Mouse (Mus musculus) lung, embryonic 15.5 days (tissue): ENCODE data around the gene Tsacc. TPM values are rescaled to one million over a fixed set of nuclear protein-coding genes. Genes with fewer than 3 reads are reported as not detected.

Experiments used
- ATAC-seq: fragments of 200-750 bp; cut with Nextera tagmentation; 2 replicates; pipeline ENCODE4 v1.8.0; 2017; ENCODE audit warnings: moderate number of reproducible peaks, borderline replicate concordance; ENCODE audit not compliant: low FRiP score, low TSS enrichment; ENCODE audit errors: extremely low read depth
- H3K27ac ChIP-seq: fragments of 300-500 bp; sonication (generic); 2 replicates; pipeline ENCODE4 v1.5.1; 2015; ENCODE audit warnings: moderate library complexity, mild to moderate bottlenecking, inconsistent platforms
- H3K27me3 ChIP-seq: fragments of 300-500 bp; sonication (generic); 2 replicates; pipeline ENCODE4 v1.6.1; 2015; ENCODE audit warnings: inconsistent platforms
- H3K36me3 ChIP-seq: fragments of 300-500 bp; sonication (generic); 2 replicates; pipeline ENCODE4 v1.6.1; 2015; ENCODE audit warnings: inconsistent platforms
- H3K4me1 ChIP-seq: fragments of 300-500 bp; sonication (generic); 2 replicates; pipeline ENCODE4 v1.6.1; 2015; ENCODE audit warnings: inconsistent platforms
- H3K4me2 ChIP-seq: fragments of 300-500 bp; sonication (generic); 2 replicates; pipeline ENCODE4 v1.6.1; 2015; ENCODE audit warnings: inconsistent platforms, mild to moderate bottlenecking, moderate library complexity
- H3K4me3 ChIP-seq: fragments of 300-500 bp; sonication (generic); 2 replicates; pipeline ENCODE4 v1.5.1; 2015; ENCODE audit warnings: mild to moderate bottlenecking, inconsistent platforms
- H3K9ac ChIP-seq: fragments of 300-500 bp; sonication (generic); 2 replicates; pipeline ENCODE4 v1.6.1; 2015; ENCODE audit warnings: inconsistent platforms
- H3K9me3 ChIP-seq: fragments of 300-500 bp; sonication (generic); 2 replicates; pipeline ENCODE4 v1.6.1; 2016; ENCODE audit warnings: inconsistent platforms
- WGBS: fragments of 180-500 bp; shearing (Covaris S2); methylation state at CpG from one replicate; pipeline ENCODE4 v1.1.7; 2015; 5-methylcytosine and 5-hydroxymethylcytosine counted together
- polyA plus RNA-seq: library from polyadenylated mRNA; unstranded; fragments of >200 nt; fragmentation: Nextera tagmentation; extraction: Ambion mirVana; gene quantifications from 2 replicates; pipeline ENCODE4 v1.2.1, GENCODE M21; 2015

Tsacc gene
- 10.0 and 12.2 TPM in 2 replicates for polyA plus RNA-seq

DNA sequence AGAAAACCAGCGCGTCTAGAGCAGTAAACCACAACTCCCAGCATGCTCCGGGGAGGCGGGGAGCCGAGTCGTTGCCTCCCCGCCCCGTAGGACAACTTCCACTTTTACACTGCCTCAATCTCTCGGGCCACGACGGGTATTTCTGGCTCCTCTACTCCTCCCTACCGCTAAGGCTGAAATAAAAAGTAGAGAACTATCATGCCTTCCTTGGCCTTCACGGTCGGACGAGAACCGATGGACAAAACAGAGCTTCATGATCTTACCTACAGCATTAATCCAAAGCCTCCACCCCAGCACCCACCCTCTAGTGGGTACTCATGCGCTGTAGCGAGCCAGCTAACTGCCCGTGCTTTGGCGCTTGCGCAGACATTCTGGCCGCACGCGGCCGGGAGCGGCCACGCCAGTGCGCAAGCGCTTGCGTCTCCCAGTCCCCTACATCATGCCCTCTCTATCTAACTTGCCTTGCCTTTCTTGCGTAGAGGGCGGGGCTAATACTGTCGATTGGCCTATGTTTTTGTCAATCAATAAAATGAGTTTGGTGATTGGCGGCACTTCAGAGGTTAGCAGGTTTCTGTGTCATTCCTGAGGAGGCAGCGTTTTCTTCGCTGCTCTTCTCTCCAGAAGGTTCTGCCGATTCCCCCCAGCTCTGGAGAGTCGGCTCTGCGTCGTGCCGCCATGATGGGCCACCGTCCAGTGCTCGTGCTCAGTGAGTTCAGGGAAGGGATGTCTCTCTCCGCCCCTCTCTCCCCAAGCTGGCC is at the start of gene Tsacc, which contains the start of gene Cct3:
Gene Tsacc, minus strand, starts transcription at position 439 of the 758 bp plus-strand sequence.
Gene Cct3, plus strand, starts transcription at position 556 of the 758 bp plus-strand sequence.
- Histone ChIP-seq H3K9ac (peak within 1 kb of the TSS; percentile 83), H3K4me1 (peaks cover 17% of the 10 kb centered on the region), H3K4me3 (peak within 1 kb of the TSS; percentile 85), H3K36me3 (peaks cover 29% of the 10 kb centered on the region), H3K4me2 (peak within 1 kb of the TSS; percentile 74), H3K27ac (peak within 1 kb of the TSS; percentile 95), H3K27me3 (no peaks in the 10 kb centered on the region), H3K9me3 (no peaks in the 10 kb centered on the region)
- under 1% methylated on average over 44 of the region's 44 CpGs for WGBS
- ATAC-seq, result peak; percentile 99

DNA sequence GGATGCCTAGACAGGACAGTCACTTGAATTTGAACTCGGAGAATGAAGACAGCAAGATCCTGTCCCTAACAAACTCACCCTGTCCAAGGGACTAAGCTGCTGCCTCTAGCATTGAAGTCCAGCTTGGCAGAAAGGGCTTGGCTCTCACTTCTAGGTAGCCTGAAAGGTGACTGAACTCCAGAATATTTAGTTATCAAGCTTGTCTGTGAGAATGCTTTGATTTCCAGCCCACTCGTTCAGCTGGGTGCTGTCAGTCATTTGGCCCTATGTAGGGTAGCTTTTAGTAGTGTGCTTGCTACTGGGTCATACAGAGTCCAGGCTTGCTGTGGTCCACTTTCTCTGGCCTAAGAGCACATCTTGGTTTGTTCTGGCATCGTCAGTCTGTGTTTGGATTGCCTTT is 42.2 kb upstream of the Tsacc start:
- H3K27me3 ChIP-seq, result no peaks in the 10 kb centered on the region
- H3K9ac ChIP-seq, result no peak overlapping the region
- no peak for ATAC-seq
- WGBS, result 71% methylated on average over 3 of the region's 3 CpGs
- H3K4me3 ChIP-seq, result no peak overlapping the region
- peaks cover 23% of the 10 kb centered on the region for H3K4me1 ChIP-seq
- peaks cover 28% of the 10 kb centered on the region for H3K36me3 ChIP-seq
- no peak overlapping the region for H3K4me2 ChIP-seq
- no peak overlapping the region for H3K27ac ChIP-seq
- no peaks in the 10 kb centered on the region for H3K9me3 ChIP-seq

DNA sequence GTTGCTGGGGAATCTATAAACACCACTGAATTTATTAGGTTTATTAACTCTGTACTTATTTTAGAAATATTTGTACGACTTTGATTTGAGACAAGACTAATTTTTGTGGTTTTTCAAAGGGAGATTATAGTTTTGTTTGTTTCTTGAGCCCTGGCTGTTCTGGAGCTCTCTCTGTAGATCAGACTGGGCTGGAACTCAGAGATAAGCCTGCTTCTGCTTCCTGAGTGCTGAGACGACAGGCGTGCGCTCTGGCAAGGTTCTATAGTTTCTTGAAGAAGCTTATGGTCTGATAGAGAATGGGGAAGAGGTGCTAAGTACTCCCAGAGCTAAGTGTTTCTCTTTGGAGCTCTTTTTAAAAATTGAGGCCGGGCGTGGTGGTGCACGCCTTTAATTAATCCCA is 41.5 kb upstream of the Tsacc start:
- peaks cover 22% of the 10 kb centered on the region for H3K36me3 ChIP-seq
- H3K9ac ChIP-seq, result no peak overlapping the region
- ATAC-seq, result no peak
- peaks cover 23% of the 10 kb centered on the region for H3K4me1 ChIP-seq
- H3K9me3 ChIP-seq, result no peaks in the 10 kb centered on the region
- H3K27ac ChIP-seq, result no peak overlapping the region
- H3K4me3 ChIP-seq, result no peak overlapping the region
- H3K27me3 ChIP-seq, result no peaks in the 10 kb centered on the region
- no peak overlapping the region for H3K4me2 ChIP-seq
- WGBS, result 89% methylated on average over 7 of the region's 7 CpGs

DNA sequence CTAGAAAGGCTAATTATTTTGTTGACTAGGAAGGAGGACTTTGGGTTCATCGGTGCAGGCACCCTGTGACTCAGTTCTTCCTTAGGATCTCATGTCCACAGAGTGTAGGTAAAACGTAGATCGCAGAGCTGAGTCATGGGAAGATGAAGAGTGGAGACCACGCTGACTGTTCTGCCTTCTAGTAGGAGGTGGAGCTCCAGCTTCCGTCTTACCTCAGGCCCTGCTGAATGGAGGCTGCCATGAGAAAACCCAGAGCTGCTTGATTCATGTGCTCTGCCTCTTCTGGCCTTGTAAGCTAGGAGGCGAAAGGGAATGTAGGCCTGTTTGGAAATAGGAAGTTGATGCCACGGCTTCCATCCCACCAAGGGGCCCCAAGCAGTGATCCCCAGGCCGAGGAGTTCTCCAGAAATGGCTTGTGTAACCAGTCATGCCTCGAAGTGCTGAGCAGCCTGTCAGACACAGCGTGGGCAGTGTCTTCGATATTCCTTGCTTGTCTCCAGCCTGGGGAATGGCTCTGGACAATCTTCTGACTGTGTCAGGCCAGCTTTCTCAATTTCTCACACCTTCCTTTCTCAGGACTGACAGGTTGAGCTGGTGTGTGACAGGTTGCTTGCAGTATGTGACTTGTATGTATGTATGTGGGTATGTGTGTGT is 40.7 kb upstream of the Tsacc start:
- peak overlapping the region; percentile 82 for H3K4me3 ChIP-seq
- peak overlapping the region; percentile 71; the same call in 1 of the 2 replicates for H3K4me2 ChIP-seq
- no peak for ATAC-seq
- no peaks in the 10 kb centered on the region for H3K27me3 ChIP-seq
- 70% methylated on average over 11 of the region's 11 CpGs for WGBS
- peaks cover 13% of the 10 kb centered on the region for H3K36me3 ChIP-seq
- no peaks in the 10 kb centered on the region for H3K9me3 ChIP-seq
- no peak overlapping the region for H3K27ac ChIP-seq
- peaks cover 23% of the 10 kb centered on the region for H3K4me1 ChIP-seq
- H3K9ac ChIP-seq, result no peak overlapping the region

DNA sequence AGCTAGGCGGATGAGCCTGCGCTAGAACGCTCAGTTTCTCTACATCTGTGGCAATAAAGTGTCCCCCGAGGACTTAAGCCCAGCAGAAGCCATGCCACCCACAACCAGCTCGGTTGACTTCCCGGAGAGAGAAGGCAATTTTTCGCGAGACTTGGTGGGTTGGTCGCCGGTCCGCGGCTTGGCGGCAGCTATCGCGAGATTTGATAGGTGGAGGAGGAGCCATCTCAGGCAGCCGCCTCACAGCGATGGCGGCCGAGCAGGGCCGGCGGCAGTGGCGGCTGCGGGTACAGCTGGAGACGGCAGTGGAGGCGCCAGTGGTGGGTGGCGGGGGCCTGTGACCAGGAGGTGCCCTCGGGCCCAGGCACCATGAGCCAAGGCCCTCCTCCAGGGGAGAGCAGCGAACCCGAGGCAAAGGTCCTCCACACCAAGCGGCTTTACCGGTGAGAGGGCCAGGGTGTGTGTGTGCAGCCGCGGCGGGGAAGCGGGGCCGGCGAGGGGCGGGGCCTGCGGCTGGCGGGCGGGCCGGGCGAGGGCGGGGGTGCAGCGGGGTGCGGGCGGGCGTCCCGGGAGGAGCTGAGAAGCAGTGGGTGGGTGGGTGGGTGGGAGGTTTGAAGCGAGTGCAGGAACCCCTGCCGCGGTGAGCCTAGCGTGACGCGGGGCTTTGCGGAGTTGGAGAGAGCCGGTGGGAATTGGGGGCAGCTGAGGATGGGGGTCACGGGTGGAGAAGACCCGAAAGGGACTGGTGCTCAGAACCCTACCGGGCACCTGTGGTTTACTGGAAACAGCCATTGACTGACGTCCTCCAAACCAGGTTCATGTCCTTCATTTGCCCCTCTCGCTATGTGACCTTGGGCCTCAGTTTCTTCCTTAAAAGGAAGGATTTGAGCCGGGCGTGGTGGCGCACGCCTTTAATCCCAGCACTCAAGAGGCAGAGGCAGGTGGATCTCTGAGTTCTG is 39.5 kb upstream of the Tsacc start, which contains the start of the genes Tmem79 and Smg5:
Gene Tmem79, minus strand, starts transcription at position 91 of the 956 bp plus-strand sequence.
Gene Smg5, plus strand, starts transcription at position 203 of the 956 bp plus-strand sequence.
- peak within 1 kb of the TSS; percentile 98 for H3K9ac ChIP-seq
- H3K27me3 ChIP-seq, result no peaks in the 10 kb centered on the region
- peaks cover 23% of the 10 kb centered on the region for H3K4me1 ChIP-seq
- H3K36me3 ChIP-seq, result 0 out of 2 replicates have a peak, but pooled peaks cover 2% of the 10 kb centered on the region
- ATAC-seq, result peak; percentile 93
- no peaks in the 10 kb centered on the region for H3K9me3 ChIP-seq
- H3K4me3 ChIP-seq, result peak within 1 kb of the TSS; percentile 82
- WGBS, result under 1% methylated on average over 56 of the region's 66 CpGs
- H3K4me2 ChIP-seq, result peak within 1 kb of the TSS; percentile 71
- peak within 1 kb of the TSS; percentile 94 for H3K27ac ChIP-seq

DNA sequence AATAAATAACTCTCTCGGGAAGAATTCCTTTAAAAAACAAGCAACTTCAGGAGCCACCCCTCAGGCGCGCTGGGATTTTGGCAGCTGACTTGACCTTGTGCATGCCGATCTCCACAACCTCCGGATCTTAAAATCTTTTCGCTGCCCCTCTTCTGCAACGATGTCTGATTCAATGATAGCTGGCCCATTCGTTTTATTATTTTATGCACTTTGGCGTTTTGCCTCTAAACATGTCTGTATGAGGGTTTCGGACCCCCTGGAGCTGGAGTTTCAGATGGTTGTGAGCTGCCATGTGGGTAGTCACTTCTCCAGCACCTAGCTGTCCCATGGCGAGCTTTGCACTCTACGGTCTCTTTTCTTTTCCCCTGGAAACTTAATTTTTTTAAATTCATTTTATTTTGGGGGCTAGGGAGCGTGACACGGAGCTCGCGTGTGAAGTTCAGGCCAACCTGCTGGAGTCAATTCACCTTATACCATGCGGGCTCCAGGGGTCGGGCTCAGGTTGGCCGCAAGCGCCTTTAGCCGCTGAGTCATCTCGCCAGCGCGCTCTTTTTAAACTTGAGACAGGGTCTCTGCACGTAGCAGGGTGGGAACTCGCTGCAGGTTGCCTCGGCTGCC is 38.7 kb upstream of the Tsacc start:
- Histone ChIP-seq H3K36me3 (no peaks in the 10 kb centered on the region), H3K27me3 (no peaks in the 10 kb centered on the region), H3K27ac (peak overlapping the region; percentile 94), H3K4me2 (peak overlapping the region; percentile 66), H3K4me1 (peaks cover 23% of the 10 kb centered on the region), H3K9me3 (no peaks in the 10 kb centered on the region), H3K4me3 (peak overlapping the region; percentile 82), H3K9ac (peak overlapping the region; percentile 98)
- ATAC-seq, result peak; percentile 55
- WGBS, result 1% methylated on average over 27 of the region's 27 CpGs

DNA sequence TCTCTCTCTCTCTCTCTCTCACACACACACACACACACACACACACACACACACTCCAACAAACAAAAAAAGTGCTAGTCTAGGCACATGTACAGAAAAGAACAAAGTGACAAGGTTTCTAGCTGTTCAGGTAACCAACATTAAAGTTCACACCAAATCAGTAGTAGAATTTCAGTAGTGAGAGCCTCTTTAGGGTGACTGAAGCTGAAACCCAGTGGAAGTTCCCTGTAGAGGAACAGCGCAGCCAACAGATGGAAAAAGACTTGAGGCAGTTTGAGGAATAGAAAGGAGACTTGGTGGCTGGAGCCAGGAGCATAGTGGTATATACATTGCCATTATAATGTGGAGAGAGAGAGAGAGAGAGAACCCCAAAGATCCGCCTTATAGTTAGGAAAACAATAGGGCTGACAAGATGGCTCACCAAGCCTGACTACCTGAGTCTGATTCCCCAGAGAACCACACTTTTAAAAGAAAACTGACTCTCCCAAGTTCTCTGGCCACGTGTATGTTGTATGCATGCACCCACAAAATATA is 38.2 kb upstream of the Tsacc start:
- ATAC-seq, result no peak
- WGBS, result 28% methylated on average over 3 of the region's 3 CpGs

DNA sequence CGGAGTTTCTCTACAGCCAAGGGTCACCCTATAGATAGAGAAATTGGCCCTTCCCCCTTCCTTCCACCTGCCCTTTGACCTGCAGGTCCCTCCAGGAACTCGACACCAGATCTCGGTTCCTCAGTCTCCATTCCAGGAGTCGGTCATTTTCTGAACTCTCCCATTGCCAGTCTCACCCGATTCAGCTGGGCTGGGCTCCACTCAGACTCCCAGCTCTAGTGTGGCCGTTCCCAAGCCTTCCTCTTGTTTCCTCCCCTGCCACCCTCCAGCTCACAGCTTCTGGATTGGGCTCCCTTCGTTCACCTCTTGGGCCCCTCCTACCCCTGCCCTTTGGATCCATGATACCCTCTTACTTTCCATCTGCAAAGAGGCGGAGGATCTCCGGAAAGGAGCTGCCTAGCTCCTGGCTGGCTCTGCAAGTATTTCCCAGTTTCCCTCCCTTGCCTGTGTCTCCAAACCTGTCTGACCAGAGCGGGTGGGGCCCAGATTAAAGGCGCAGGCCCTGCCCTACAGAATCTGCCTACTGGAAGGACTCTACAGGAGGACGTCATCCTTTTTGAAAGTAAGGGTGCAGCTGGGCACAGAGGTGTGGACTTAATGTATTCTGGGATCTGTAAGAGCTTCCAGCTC is 37.3 kb upstream of the Tsacc start:
- H3K27ac ChIP-seq, result peak overlapping the region; percentile 94
- H3K4me1 ChIP-seq, result peaks cover 23% of the 10 kb centered on the region
- 0 out of 2 replicates have a peak, but pooled peaks cover 6% of the 10 kb centered on the region for H3K36me3 ChIP-seq
- no peaks in the 10 kb centered on the region for H3K27me3 ChIP-seq
- no peaks in the 10 kb centered on the region for H3K9me3 ChIP-seq
- H3K4me2 ChIP-seq, result peak overlapping the region; percentile 66
- H3K9ac ChIP-seq, result peak overlapping the region; percentile 15; the same call in 1 of the 2 replicates
- ATAC-seq, result no peak
- 37% methylated on average over 12 of the region's 12 CpGs for WGBS
- H3K4me3 ChIP-seq, result peak overlapping the region; percentile 27

More for the DNA sequence above, 38.2 kb upstream of the Tsacc start:
- Histone ChIP-seq H3K27ac (peak overlapping the region; percentile 94), H3K4me3 (peak overlapping the region; percentile 82), H3K4me2 (peak overlapping the region; percentile 66), H3K4me1 (peaks cover 23% of the 10 kb centered on the region), H3K36me3 (no peaks in the 10 kb centered on the region), H3K9me3 (no peaks in the 10 kb centered on the region), H3K27me3 (no peaks in the 10 kb centered on the region), H3K9ac (peak overlapping the region; percentile 98)

DNA sequence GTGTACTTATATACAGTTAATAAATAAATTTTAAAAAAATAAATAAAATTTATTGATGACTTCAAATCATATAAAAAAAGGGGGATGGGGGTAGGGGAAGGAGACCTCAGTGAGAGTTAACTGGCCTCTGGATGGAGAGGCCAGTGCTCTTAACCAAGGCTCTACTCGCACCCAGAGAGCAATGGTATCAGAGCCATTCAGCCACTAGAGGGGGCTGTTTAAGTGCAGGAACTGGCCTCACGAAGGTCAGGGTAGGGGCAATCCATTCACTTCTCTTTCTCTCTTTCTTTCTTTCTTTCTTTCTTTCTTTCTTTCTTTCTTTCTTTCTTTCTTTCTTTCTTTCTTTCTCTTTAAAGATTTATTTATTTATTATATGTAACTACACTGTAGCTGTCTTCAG is 34.5 kb upstream of the Tsacc start:
- peaks cover 22% of the 10 kb centered on the region; the same call in 1 of the 2 replicates for H3K36me3 ChIP-seq
- peaks cover 6% of the 10 kb centered on the region; the same call in 1 of the 2 replicates for H3K4me1 ChIP-seq
- H3K27me3 ChIP-seq, result no peaks in the 10 kb centered on the region
- no peaks in the 10 kb centered on the region for H3K9me3 ChIP-seq
- no peak overlapping the region for H3K4me2 ChIP-seq
- no peak for ATAC-seq
- 23% methylated on average over 2 of the region's 2 CpGs for WGBS
- H3K9ac ChIP-seq, result no peak overlapping the region
- H3K4me3 ChIP-seq, result no peak overlapping the region
- H3K27ac ChIP-seq, result no peak overlapping the region

DNA sequence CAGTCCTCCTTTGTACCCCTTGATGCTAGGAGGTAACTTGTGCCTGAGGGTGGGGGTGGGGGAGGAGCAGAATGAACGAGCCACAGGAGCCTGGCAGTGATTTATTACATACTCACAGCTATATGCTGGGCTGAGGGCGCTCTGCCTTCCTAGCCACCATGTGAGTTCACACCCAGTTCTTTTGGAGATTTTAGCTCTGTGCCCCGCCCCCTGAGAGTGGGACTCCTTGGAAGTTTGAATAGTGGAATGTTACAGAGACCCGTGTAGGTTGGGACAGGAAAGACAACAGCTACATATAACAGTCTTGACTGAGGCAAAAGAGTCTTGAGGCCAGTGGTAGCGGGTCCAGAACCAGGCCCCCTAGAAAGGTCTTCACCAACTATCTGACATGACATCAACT is 32.2 kb upstream of the Tsacc start:
- H3K27ac ChIP-seq, result no peak overlapping the region
- no peak overlapping the region for H3K4me3 ChIP-seq
- H3K9me3 ChIP-seq, result no peaks in the 10 kb centered on the region
- WGBS, result 57% methylated on average over 5 of the region's 5 CpGs
- H3K9ac ChIP-seq, result no peak overlapping the region
- H3K4me1 ChIP-seq, result peaks cover 9% of the 10 kb centered on the region
- ATAC-seq, result no peak
- no peaks in the 10 kb centered on the region for H3K27me3 ChIP-seq
- peaks cover 22% of the 10 kb centered on the region; the same call in 1 of the 2 replicates for H3K36me3 ChIP-seq
- H3K4me2 ChIP-seq, result no peak overlapping the region
